Mouse (Mus musculus) testis, adult 2 months (tissue): ENCODE results near the gene Ski.

Source experiments
- CTCF ChIP-seq: fragments of 200-500 bp; IDR thresholded peaks from 2 replicates; pipeline ENCODE4 v1.5.1; 2012; ENCODE audit warnings: low read depth, mild to moderate bottlenecking, inconsistent platforms, low read length, moderate library complexity; ENCODE audit not compliant: control insufficient read depth, insufficient read depth, insufficient replicate concordance
- POLR2A ChIP-seq: fragments of 200-500 bp; IDR thresholded peaks from 2 replicates; pipeline ENCODE4 v1.6.1; 2012; ENCODE audit warnings: low read depth, mild to moderate bottlenecking, inconsistent platforms, low read length, moderate library complexity; ENCODE audit not compliant: control insufficient read depth

- TF ChIP-seq POLR2A, result no peak
- TF ChIP-seq CTCF, result no peak
Measured at GRCm38 (mm10) chr4:155243233-155243632, 20.8 kb upstream of the Ski start.
